Mouse (Mus musculus): ENCODE measurements around the gene Irgm1.

DNA sequence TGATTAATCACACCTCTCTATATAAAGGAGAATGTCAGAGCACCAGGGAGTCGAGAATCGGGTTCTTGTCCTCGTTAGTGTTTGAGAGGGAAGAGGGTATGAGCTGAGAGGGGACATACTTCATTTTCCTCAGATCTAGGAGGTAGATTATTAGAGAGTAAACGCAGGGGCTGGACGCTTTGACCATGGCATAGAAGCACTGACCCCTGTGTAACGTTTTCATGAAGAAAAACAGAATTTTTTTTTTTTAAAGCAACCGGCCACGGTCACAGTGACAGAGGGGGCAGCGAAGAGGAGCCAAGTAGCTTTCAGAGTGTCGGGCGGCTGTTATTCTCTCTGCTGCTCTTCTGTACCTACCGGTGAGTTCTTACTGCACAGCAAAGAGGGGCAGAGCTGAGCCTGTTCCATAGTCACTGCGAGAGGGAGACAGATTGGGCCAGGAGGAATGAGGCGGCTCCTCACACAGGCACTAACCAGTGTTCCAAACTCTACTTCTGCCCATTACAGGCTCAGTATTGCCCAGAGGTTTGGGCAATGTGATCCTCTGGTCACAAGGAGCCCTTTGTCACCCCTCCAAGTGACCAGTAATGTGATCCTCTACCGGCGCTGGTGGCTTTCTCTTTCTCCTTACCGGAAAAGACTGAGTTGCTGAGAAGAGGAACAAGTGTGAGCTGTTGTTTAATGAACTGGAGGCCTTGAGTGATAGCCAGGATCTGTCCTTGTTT, 496 bp upstream of the Irgm1 start:
- TF ChIP-seq CTCF (IDR thresholded peaks at IDR 0.05; ENCODE audit: extremely low read depth, insufficient read depth, low read length): no peak
- TF ChIP-seq POLR2A (IDR thresholded peaks at IDR 0.05; ENCODE audit: extremely low read depth, insufficient read depth, low read length): 0 out of 2 replicates have a peak, but pooled peaks have one; percentile 29

All from cortical plate, adult 2 months (tissue).